Mouse (Mus musculus) stomach, embryonic 15.5 days (tissue): ENCODE measurements around the gene Agap1. TPM values are rescaled to one million over a fixed set of nuclear protein-coding genes. Genes with fewer than 3 reads are reported as not detected.

Experiments
- ATAC-seq: fragments of 200-750 bp; cut with Nextera tagmentation; 2 replicates; pipeline ENCODE4 v1.8.0; 2017; ENCODE audit warnings: low read depth, moderate number of reproducible peaks, moderate TSS enrichment; ENCODE audit not compliant: insufficient read depth, low FRiP score
- H3K27ac ChIP-seq: fragments of 300-500 bp; sonication (generic); 2 replicates; pipeline ENCODE4 v1.5.1; 2015; ENCODE audit warnings: mild to moderate bottlenecking, inconsistent platforms
- H3K27me3 ChIP-seq: fragments of 300-500 bp; sonication (generic); replicated peaks from 2 replicates; pipeline ENCODE4 v1.6.1; 2015; ENCODE audit warnings: inconsistent platforms
- H3K36me3 ChIP-seq: fragments of 300-500 bp; sonication (generic); 2 replicates; pipeline ENCODE4 v1.6.1; 2015; ENCODE audit warnings: inconsistent platforms
- H3K4me1 ChIP-seq: fragments of 300-500 bp; sonication (generic); 2 replicates; pipeline ENCODE4 v1.6.1; 2015; ENCODE audit warnings: inconsistent platforms
- H3K4me2 ChIP-seq: fragments of 300-500 bp; sonication (generic); 2 replicates; pipeline ENCODE4 v1.6.1; 2015; ENCODE audit warnings: mild to moderate bottlenecking, inconsistent platforms
- H3K4me3 ChIP-seq: fragments of 300-500 bp; sonication (generic); replicated peaks from 2 replicates; pipeline ENCODE4 v1.5.1; 2015; ENCODE audit warnings: inconsistent platforms
- H3K9ac ChIP-seq: fragments of 300-500 bp; sonication (generic); 2 replicates; pipeline ENCODE4 v1.6.1; 2015; ENCODE audit warnings: inconsistent platforms
- H3K9me3 ChIP-seq: fragments of 300-500 bp; sonication (generic); 2 replicates; pipeline ENCODE4 v1.6.1; 2016; ENCODE audit warnings: inconsistent platforms
- WGBS: fragments of 180-500 bp; shearing (Covaris S2); methylation state at CpG from one replicate; pipeline ENCODE4 v1.1.7; 2015; 5-methylcytosine and 5-hydroxymethylcytosine counted together
- polyA plus RNA-seq: library from polyadenylated mRNA; unstranded; fragments of >200 nt; fragmentation: Nextera tagmentation; extraction: Ambion mirVana; gene quantifications from 2 replicates; pipeline ENCODE4 v1.2.1, GENCODE M21; 2015

The Agap1 gene
- polyA plus RNA-seq, 1 experiment from 2014 or later: 9.3 TPM

DNA sequence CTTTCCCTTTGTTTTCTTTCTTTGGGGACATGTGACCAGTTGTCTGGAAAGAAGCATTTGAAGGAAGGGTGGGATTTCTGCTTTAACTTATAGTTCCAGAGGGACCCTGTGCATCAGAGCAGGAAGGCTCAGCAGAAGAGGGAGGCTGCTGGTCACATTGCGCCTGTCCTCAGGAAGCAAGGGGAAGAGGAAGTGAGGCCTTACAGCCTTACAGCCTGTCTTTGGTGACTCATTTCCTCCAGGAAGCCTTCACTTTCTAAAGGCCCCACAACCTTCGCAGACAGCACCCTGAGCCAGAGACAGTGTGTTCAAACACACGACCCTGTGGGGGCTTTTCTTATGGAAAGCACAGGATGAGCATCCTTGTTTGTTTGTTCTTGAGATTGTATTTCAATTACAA is 287.8 kb downstream of the Agap1 start:
- H3K4me2 ChIP-seq: no peak overlapping the region
- no peaks in the 10 kb centered on the region for H3K9me3 ChIP-seq
- H3K4me1 ChIP-seq: no peaks in the 10 kb centered on the region
- WGBS: 71% methylated on average over 3 of the region's 3 CpGs
- H3K4me3 ChIP-seq: no peak overlapping the region
- no peak overlapping the region for H3K9ac ChIP-seq
- H3K27me3 ChIP-seq: no peaks in the 10 kb centered on the region
- no peak for ATAC-seq
- no peak overlapping the region for H3K27ac ChIP-seq
- peaks cover 10% of the 10 kb centered on the region; the same call in 1 of the 2 replicates for H3K36me3 ChIP-seq

DNA sequence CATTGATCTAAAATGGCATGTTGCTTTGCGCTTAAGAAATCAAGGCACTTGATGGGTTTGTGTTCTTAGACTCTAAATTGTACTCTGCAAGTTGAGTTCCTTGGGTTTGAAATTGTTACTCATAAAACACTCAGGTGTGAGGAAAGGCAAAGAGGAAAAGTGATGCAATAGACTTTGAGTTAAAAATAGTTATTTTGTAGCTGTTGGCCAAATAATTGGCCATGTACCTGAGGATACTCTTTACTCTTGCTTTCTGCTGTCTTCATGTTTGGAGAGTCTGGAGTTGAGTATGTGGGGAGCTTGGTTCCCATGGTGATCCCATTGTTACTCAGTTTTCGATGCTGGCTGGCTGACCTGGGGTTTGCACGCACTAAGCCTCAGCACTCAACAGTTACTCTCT is 291.6 kb downstream of the Agap1 start:
- no peak overlapping the region for H3K4me3 ChIP-seq
- H3K27ac ChIP-seq: no peak overlapping the region
- H3K4me2 ChIP-seq: no peak overlapping the region
- H3K27me3 ChIP-seq: no peaks in the 10 kb centered on the region
- H3K36me3 ChIP-seq: peaks cover 6% of the 10 kb centered on the region; the same call in 1 of the 2 replicates
- no peak for ATAC-seq
- H3K9ac ChIP-seq: no peak overlapping the region
- no peaks in the 10 kb centered on the region for H3K4me1 ChIP-seq
- no peaks in the 10 kb centered on the region for H3K9me3 ChIP-seq
- WGBS: 85% methylated on average over 3 of the region's 3 CpGs

GRCm38 (mm10) chr1:89749666-89750065 is 295.1 kb downstream of the Agap1 start:
- ATAC-seq: no peak
- Histone ChIP-seq H3K27me3 (no peaks in the 10 kb centered on the region), H3K4me2 (no peak overlapping the region), H3K9ac (no peak overlapping the region), H3K4me1 (no peaks in the 10 kb centered on the region), H3K27ac (no peak overlapping the region), H3K4me3 (no peak overlapping the region), H3K9me3 (no peaks in the 10 kb centered on the region), H3K36me3 (no peaks in the 10 kb centered on the region)

DNA sequence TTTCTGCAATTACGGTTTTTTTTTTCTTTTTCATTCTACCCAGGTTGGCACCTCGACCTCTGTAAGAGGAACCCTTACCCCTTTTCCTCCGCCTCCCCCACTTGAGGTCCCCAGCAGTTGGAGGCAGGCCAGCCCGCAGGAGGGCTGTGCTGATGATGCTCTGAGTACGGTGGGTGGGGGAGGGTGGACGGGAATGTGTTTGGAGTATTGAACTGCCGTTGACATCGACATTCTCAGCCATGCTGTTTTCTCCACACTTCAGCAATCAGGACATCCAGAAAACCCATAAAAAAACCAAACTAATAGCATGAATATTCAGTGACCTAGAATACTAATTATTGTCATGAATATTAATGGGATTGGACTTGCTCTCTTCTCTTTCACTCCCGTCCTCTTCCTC is 295.9 kb downstream of the Agap1 start:
- Histone ChIP-seq H3K4me2 (peak overlapping the region; percentile 21; the same call in 1 of the 2 replicates), H3K9ac (no peak overlapping the region), H3K4me1 (no peaks in the 10 kb centered on the region), H3K27me3 (no peaks in the 10 kb centered on the region), H3K9me3 (no peaks in the 10 kb centered on the region), H3K4me3 (no peak overlapping the region), H3K27ac (no peak overlapping the region), H3K36me3 (no peaks in the 10 kb centered on the region)
- 14% methylated on average over 9 of the region's 9 CpGs for WGBS
- no peak for ATAC-seq

DNA sequence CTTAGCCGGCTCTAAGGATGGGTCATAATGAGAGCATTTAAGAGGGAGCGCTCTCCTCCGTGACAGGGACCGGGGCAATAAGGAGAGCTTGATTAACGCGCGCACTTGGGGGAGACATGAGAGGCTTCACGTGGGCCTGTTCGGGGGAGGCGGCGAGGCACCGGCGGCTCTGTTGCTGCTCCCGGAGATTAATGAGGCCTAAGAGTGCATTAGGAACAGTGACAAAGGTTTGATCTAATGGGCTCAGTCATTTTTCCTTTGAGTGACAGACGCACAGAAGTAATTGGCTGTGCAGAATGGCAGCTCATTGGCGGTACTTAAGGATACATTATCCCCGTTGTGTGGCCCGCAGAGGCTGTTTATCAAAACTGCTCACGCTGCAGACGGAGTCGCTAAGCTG is 296.3 kb downstream of the Agap1 start:
- peak overlapping the region; percentile 21; the same call in 1 of the 2 replicates for H3K4me2 ChIP-seq
- H3K4me1 ChIP-seq: no peaks in the 10 kb centered on the region
- WGBS: 29% methylated on average over 21 of the region's 21 CpGs
- no peak for ATAC-seq
- H3K9ac ChIP-seq: no peak overlapping the region
- no peaks in the 10 kb centered on the region for H3K9me3 ChIP-seq
- H3K4me3 ChIP-seq: no peak overlapping the region
- no peak overlapping the region for H3K27ac ChIP-seq
- no peaks in the 10 kb centered on the region for H3K27me3 ChIP-seq
- no peaks in the 10 kb centered on the region for H3K36me3 ChIP-seq

GRCm38 (mm10) chr1:89751344-89751743 is 296.7 kb downstream of the Agap1 start:
- Histone ChIP-seq H3K27me3 (no peaks in the 10 kb centered on the region), H3K36me3 (no peaks in the 10 kb centered on the region), H3K4me2 (no peak overlapping the region), H3K9ac (no peak overlapping the region), H3K27ac (no peak overlapping the region), H3K4me3 (no peak overlapping the region), H3K9me3 (no peaks in the 10 kb centered on the region), H3K4me1 (no peaks in the 10 kb centered on the region)
- ATAC-seq: no peak
- 68% methylated on average over 11 of the region's 11 CpGs for WGBS

- WGBS: 92% methylated on average over 3 of the region's 3 CpGs
- no peak overlapping the region for H3K27ac ChIP-seq
- no peaks in the 10 kb centered on the region for H3K27me3 ChIP-seq
Observed at GRCm38 (mm10) chr1:89752659-89753058, 298.1 kb downstream of the Agap1 start.

DNA sequence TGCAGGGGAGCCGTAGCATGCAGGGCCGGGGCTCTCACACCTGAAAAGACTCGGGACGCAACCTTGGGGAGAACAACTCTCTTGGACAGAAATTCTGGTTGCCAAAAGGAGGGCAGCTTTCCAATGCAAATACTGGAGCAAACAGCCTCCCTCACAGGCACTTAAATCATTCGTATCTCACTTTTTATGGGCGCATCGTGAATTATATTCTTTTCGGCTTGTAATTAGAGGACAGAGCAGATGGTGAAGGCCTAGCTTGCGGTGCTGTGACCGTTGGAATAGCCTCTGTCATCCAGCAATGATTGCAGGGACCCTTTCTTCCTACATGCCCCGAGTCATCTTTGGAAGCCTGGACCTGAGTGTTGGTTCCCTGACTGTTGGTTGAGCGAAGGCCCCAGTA is 300.8 kb downstream of the Agap1 start:
- Histone ChIP-seq H3K27me3 (no peaks in the 10 kb centered on the region), H3K4me3 (no peak overlapping the region), H3K4me2 (no peak overlapping the region), H3K27ac (no peak overlapping the region), H3K9ac (no peak overlapping the region), H3K9me3 (no peaks in the 10 kb centered on the region), H3K4me1 (no peaks in the 10 kb centered on the region), H3K36me3 (no peaks in the 10 kb centered on the region)
- no peak for ATAC-seq
- 67% methylated on average over 12 of the region's 12 CpGs for WGBS

More at GRCm38 (mm10) chr1:89752659-89753058, 298.1 kb downstream of the Agap1 start:
- H3K9me3 ChIP-seq: no peaks in the 10 kb centered on the region
- H3K36me3 ChIP-seq: no peaks in the 10 kb centered on the region
- no peaks in the 10 kb centered on the region for H3K4me1 ChIP-seq
- ATAC-seq: no peak
- H3K4me2 ChIP-seq: no peak overlapping the region
- H3K4me3 ChIP-seq: no peak overlapping the region
- no peak overlapping the region for H3K9ac ChIP-seq

- Histone ChIP-seq H3K27ac (no peak overlapping the region), H3K36me3 (no peaks in the 10 kb centered on the region), H3K4me2 (no peak overlapping the region), H3K9me3 (no peaks in the 10 kb centered on the region), H3K27me3 (no peaks in the 10 kb centered on the region), H3K4me1 (no peaks in the 10 kb centered on the region), H3K4me3 (no peak overlapping the region), H3K9ac (no peak overlapping the region)
- ATAC-seq: no peak
- WGBS: 60% methylated on average over 8 of the region's 8 CpGs
Observed at GRCm38 (mm10) chr1:89756387-89756786, 301.8 kb downstream of the Agap1 start.

DNA sequence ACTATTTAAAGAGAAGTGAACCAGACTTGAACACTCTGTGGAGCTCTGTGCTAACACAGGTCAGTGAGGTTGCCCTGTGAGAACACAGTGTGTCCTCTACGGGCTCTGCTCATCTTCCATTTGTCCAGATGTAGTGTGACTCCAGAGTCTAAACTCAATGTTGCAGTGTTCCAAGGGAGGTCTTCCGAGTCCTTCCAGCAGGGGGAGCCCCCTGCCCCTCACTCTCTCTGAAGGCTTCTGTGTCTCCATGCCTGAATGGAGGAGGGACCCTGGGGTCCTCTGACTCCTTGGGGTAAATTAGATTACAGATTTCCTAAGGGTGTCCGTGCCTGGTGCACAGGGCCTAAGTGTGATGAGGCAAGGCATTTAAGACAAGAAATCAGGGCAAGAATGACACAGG is 302.9 kb downstream of the Agap1 start:
- Histone ChIP-seq H3K4me2 (no peak overlapping the region), H3K27me3 (no peaks in the 10 kb centered on the region), H3K4me3 (no peak overlapping the region), H3K4me1 (no peaks in the 10 kb centered on the region), H3K36me3 (no peaks in the 10 kb centered on the region), H3K9ac (no peak overlapping the region), H3K27ac (no peak overlapping the region), H3K9me3 (no peaks in the 10 kb centered on the region)
- 58% methylated on average over 3 of the region's 3 CpGs for WGBS
- no peak for ATAC-seq

DNA sequence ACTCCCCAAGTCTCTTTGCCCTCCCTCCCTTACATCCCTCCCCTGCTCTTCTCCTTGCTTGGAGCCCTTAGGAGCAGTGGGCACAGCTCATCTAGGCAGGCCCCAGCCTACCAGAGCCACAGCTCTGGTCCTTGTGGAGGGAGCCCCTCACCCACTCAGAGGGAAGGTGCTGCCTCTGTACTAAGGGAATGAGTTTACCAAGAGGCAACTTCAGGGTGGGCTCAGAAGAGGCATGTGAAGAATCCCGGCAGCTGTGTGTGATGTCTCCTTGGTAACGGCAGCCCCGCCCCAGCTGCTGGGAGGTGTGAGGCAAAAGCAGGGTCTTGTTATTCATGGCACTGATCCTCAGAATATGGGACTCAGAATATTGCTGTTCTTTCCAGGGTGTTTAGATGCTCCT is 309.3 kb downstream of the Agap1 start:
- Histone ChIP-seq H3K27ac (no peak overlapping the region), H3K27me3 (no peaks in the 10 kb centered on the region), H3K4me1 (peaks cover 4% of the 10 kb centered on the region; the same call in 1 of the 2 replicates), H3K9ac (no peak overlapping the region), H3K4me3 (no peak overlapping the region), H3K36me3 (no peaks in the 10 kb centered on the region), H3K9me3 (no peaks in the 10 kb centered on the region), H3K4me2 (no peak overlapping the region)
- ATAC-seq: no peak; the same call in 1 of the 2 replicates
- WGBS: 25% methylated on average over 3 of the region's 3 CpGs

DNA sequence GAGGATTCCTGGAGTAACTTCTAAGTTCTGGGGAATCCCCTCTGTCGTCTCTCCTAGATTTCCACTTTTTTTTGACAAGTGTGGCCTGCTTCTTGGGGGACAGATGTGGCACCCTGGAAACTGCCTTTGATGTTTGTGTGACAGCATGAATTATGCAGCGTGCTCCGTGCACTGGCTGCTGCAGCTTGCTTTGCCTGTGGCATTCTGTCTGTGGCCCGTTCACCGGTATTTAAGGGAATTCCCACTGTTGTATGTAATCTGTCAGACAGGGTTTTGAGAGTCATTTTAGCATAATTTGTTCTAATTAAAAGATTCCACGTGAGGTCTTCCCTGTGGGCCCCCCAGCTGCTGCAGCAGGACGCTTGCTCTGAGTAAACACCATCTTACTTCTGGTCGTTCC is 312.3 kb downstream of the Agap1 start:
- H3K4me3 ChIP-seq: no peak overlapping the region
- no peaks in the 10 kb centered on the region for H3K9me3 ChIP-seq
- no peak for ATAC-seq
- 50% methylated on average over 8 of the region's 8 CpGs for WGBS
- no peak overlapping the region for H3K4me2 ChIP-seq
- no peak overlapping the region for H3K27ac ChIP-seq
- no peaks in the 10 kb centered on the region for H3K27me3 ChIP-seq
- H3K36me3 ChIP-seq: no peaks in the 10 kb centered on the region
- H3K9ac ChIP-seq: no peak overlapping the region
- peaks cover 4% of the 10 kb centered on the region; the same call in 1 of the 2 replicates for H3K4me1 ChIP-seq

GRCm38 (mm10) chr1:89769641-89770040 is 315.0 kb downstream of the Agap1 start:
- H3K9ac ChIP-seq: no peak overlapping the region
- no peaks in the 10 kb centered on the region for H3K4me1 ChIP-seq
- H3K9me3 ChIP-seq: no peaks in the 10 kb centered on the region
- WGBS: 84% methylated on average over 4 of the region's 4 CpGs
- H3K4me2 ChIP-seq: no peak overlapping the region
- no peaks in the 10 kb centered on the region for H3K36me3 ChIP-seq
- ATAC-seq: no peak
- no peak overlapping the region for H3K27ac ChIP-seq
- H3K4me3 ChIP-seq: no peak overlapping the region
- no peaks in the 10 kb centered on the region for H3K27me3 ChIP-seq
